Mouse (Mus musculus): ENCODE measurements at regions not wholly inside any gene's neighbourhood (a gene's known extent, or its start where the extent isn't known, plus 50 kb on each side); places are given as distances from the start of the nearest gene placed in this dataset.

DNA sequence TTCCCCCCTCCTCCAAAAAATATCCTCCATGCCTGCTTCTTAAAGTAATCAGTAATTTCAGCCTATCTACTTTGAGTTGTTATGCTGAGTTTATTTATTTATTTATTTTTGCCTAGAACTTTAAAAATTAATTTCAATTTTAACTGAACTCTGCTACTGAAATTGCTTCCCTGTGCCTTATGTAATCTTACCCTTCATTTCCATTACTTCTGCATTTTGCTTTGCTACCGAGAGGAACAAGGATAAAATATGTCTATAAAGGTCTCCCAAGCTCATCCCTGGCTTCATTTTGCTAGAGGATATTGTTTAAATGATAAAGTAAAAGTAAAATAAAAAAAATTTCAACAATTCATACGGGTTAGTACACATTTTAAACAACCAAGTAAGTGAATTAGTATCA, 216.3 kb downstream of the Kcnj2 start:
- H3K9ac ChIP-seq, result no peak overlapping the region
- H3K4me1 ChIP-seq, result peaks cover 6% of the 10 kb centered on the region; the same call in 1 of the 2 replicates
- H3K27me3 ChIP-seq, result peaks cover 5% of the 10 kb centered on the region; the same call in 1 of the 2 replicates
- H3K27ac ChIP-seq, result no peak overlapping the region
- WGBS, result 73% methylated on average over 2 of the region's 2 CpGs
- no peaks in the 10 kb centered on the region for H3K36me3 ChIP-seq (replicated peaks)
- no peaks in the 10 kb centered on the region for H3K9me3 ChIP-seq
- H3K4me2 ChIP-seq, result no peak overlapping the region
- no peak overlapping the region for H3K4me3 ChIP-seq (replicated peaks)
- no peak for ATAC-seq (ENCODE audit: low FRiP score)

DNA sequence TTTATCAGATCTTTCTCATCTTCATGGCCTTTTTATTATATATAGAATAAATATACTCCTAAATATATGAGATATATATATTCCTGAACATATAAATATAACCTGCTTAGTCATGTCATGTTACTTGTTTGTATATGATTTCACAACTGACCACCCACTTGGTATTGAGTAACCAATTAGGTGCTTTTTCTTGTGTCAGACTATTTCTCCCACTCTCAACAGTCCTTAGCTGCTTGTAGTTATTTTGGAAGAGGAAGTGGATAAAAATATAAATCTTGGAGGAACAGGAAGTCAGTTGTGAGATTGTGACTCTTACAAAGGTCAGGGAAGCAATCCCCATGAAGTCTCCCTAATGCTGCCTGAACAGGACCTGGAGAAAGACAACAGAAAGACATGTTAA, 224.6 kb downstream of the Kcnj2 start:
- Histone ChIP-seq H3K27ac (no peak overlapping the region), H3K9ac (no peak overlapping the region)
- no peak for ATAC-seq (ENCODE audit: low FRiP score)

DNA sequence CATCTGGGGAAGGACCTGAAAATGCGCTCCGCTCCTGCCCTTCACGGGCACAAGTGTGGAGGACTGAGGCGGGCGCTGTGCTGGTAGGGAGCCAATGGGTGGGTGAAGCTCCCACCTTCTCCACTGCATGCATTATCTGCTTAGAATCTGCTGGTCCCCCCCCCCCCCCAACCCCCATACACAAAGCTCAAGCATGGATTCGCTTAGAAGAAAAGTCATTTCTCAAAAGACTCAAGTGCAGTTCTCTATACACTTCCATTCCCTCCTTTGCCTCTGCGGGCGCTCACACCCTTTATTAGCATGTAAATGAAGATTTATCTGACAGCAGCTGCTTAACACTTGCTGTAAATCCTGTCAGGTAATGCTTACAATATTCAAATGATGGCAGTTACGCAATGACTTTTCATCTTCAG, 230.4 kb downstream of the Kcnj2 start:
- WGBS, result 13% methylated on average over 9 of the region's 9 CpGs
- ATAC-seq (ENCODE audit: low FRiP score), result peak; percentile 58
- Histone ChIP-seq H3K4me1 (peaks cover 7% of the 10 kb centered on the region), H3K9me3 (no peaks in the 10 kb centered on the region), H3K27me3 (no peaks in the 10 kb centered on the region), H3K4me3 (replicated peaks) (peak overlapping the region; percentile 7; the same call in 1 of the 2 replicates), H3K27ac (no peak overlapping the region), H3K9ac (no peak overlapping the region), H3K36me3 (replicated peaks) (no peaks in the 10 kb centered on the region), H3K4me2 (peak overlapping the region; percentile 37)

More for the DNA sequence above, 224.6 kb downstream of the Kcnj2 start:
- Histone ChIP-seq H3K36me3 (replicated peaks) (no peaks in the 10 kb centered on the region), H3K4me2 (no peak overlapping the region), H3K4me1 (no peaks in the 10 kb centered on the region), H3K4me3 (replicated peaks) (no peak overlapping the region), H3K27me3 (no peaks in the 10 kb centered on the region), H3K9me3 (no peaks in the 10 kb centered on the region)

DNA sequence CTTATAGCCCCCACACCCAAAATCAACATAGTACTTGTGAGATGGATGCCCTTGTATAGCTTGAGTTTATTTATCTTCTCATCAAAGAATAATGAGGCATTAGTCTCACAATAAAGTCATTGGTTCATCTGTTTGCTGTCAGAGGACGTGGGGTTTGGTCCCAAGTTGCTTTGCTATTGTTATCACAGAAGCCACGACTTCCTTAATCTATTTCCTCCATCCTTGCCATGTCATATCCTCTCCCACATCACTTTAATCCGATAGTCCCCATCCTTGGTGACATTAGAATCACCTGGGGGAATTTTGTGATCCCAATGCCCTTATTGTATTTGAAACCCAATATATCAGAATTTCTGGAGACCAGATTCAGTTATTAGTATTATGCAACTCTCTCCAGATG, 246.8 kb downstream of the Kcnj2 start:
- H3K27me3 ChIP-seq, result no peaks in the 10 kb centered on the region

DNA sequence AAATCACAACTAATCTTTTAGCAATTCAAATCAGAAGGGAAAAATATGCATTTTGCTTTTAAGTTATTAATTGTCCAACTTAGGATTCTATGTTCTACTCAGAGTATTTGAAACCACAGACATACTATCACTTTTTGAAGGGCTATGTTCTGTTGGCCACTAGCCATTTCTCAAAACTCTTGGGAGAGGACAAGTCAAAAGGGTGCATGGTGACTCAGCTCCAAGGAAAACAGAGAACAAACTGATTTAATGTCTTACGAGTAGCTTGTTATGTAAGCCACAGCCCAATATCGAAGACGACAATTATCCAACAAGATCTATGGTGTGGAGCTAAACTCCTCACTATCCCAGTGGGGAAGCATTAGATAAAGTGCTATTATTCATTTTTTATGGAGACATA, 247.6 kb downstream of the Kcnj2 start:
- Histone ChIP-seq H3K27ac (no peak overlapping the region), H3K36me3 (replicated peaks) (no peaks in the 10 kb centered on the region), H3K9ac (no peak overlapping the region), H3K27me3 (no peaks in the 10 kb centered on the region), H3K9me3 (no peaks in the 10 kb centered on the region), H3K4me3 (replicated peaks) (no peak overlapping the region), H3K4me1 (0 out of 2 replicates have a peak, but pooled peaks cover 3% of the 10 kb centered on the region), H3K4me2 (no peak overlapping the region)
- WGBS, result 89% methylated on average over 3 of the region's 3 CpGs
- ATAC-seq (ENCODE audit: low FRiP score), result no peak

More for the DNA sequence above, 246.8 kb downstream of the Kcnj2 start:
- ATAC-seq (ENCODE audit: low FRiP score), result no peak
- no peak overlapping the region for H3K4me3 ChIP-seq (replicated peaks)
- H3K4me1 ChIP-seq, result 0 out of 2 replicates have a peak, but pooled peaks cover 3% of the 10 kb centered on the region
- H3K9ac ChIP-seq, result no peak overlapping the region
- 73% methylated on average over 3 of the region's 3 CpGs for WGBS
- no peaks in the 10 kb centered on the region for H3K36me3 ChIP-seq (replicated peaks)
- no peak overlapping the region for H3K27ac ChIP-seq
- no peaks in the 10 kb centered on the region for H3K9me3 ChIP-seq
- H3K4me2 ChIP-seq, result no peak overlapping the region

DNA sequence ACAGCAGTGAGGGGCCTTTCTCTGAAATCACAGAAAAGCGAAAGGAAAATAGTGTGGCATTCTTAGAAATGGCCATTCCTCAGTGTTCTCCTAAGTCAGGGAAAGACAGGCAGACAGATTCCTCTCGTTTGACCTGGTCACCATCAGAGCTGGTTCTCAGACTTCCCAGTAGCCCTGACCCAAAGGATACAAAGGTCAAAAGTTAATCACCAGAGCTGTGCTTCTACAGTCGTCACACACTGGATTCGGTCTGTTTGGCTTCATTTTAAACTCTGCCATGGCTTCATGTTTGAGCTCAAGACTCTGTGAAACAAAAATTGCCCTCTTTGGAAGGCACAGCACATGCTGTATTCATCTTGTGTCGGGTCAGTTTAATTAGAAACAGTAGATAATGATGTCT, 255.6 kb downstream of the Kcnj2 start:
- no peak for ATAC-seq (ENCODE audit: low FRiP score)
- H3K9ac ChIP-seq, result no peak overlapping the region
- H3K4me1 ChIP-seq, result 0 out of 2 replicates have a peak, but pooled peaks cover 3% of the 10 kb centered on the region
- H3K27ac ChIP-seq, result no peak overlapping the region
- H3K27me3 ChIP-seq, result no peaks in the 10 kb centered on the region
- no peaks in the 10 kb centered on the region for H3K9me3 ChIP-seq
- H3K36me3 ChIP-seq (replicated peaks), result no peaks in the 10 kb centered on the region
- no peak overlapping the region for H3K4me3 ChIP-seq (replicated peaks)
- no peak overlapping the region for H3K4me2 ChIP-seq
- 73% methylated on average over 5 of the region's 5 CpGs for WGBS

DNA sequence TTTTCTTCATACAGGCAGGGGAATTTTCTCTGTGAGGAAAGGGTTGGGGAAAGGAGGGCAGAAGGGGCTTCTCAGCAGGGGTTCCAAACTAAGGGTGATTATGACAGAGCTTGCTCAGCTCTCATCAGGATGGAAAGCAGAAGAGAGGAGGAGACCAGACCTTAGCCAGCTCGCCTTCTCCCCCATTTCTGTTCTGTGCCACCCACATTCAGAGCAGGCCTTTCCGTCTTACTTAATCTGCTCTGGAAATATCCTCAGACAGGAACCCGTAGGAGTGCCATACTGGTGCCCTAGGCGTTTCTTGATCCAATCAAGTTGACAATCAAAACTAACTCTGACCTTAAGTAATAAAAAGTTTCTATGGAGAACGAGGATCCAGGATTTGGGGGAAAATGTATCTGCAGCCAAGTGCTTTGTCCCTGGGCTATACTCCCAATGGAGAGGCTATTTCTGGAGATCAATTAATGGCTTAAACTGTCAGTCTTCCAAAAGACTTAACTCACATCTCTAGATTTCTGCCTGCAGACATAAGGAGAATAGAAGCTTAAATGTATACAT, 258.6 kb downstream of the Kcnj2 start:
- no peak overlapping the region for H3K4me3 ChIP-seq (replicated peaks)
- no peaks in the 10 kb centered on the region for H3K4me1 ChIP-seq
- H3K4me2 ChIP-seq, result no peak overlapping the region
- no peaks in the 10 kb centered on the region for H3K27me3 ChIP-seq
- ATAC-seq (ENCODE audit: low FRiP score), result no peak
- WGBS, result 75% methylated on average over 5 of the region's 5 CpGs
- no peaks in the 10 kb centered on the region for H3K36me3 ChIP-seq (replicated peaks)
- no peak overlapping the region for H3K9ac ChIP-seq
- H3K9me3 ChIP-seq, result no peaks in the 10 kb centered on the region
- H3K27ac ChIP-seq, result no peak overlapping the region

DNA sequence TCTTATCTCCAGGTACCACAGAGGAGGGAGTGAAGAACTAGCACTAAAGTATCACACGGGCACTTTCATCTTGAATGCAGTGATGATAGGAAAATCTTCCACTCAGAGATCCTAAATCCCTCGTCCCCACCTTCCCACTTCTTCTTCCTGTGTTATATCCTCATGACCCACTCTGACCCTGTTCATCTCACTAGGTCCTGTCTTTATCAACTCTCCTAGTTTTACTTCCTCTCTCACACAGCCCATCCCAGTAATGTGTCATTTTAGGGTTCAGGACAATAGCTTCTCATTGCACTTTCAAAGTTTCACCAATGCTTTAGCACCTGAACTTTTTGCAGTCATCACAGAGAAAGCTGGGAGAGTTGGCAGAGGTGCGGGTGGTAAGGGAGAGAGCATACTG, 261.0 kb downstream of the Kcnj2 start:
- WGBS, result 91% methylated on average over 3 of the region's 3 CpGs
- no peak for ATAC-seq (ENCODE audit: low FRiP score)

DNA sequence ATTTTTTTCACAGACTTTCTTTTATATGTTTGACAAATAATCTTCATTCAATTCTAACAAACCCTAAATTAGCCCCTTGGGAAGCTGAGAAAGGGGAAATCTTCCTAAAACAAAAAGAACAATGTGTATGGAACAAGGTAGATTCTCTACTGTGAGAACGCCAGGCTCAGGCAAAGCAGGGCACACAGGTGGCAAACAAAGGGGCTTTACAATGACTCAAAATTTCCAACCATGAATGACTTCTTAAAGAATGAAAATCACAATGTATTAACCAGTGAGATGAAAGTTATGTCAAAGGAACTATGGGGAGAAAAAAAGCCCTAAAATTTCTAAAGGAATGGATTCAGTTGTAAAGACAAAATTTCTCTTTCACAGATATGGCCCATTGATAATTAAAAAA, 262.3 kb downstream of the Kcnj2 start:
- Histone ChIP-seq H3K4me2 (no peak overlapping the region), H3K36me3 (replicated peaks) (no peaks in the 10 kb centered on the region), H3K27me3 (no peaks in the 10 kb centered on the region), H3K27ac (no peak overlapping the region), H3K9me3 (no peaks in the 10 kb centered on the region), H3K4me3 (replicated peaks) (no peak overlapping the region), H3K9ac (no peak overlapping the region), H3K4me1 (no peaks in the 10 kb centered on the region)
- WGBS, result 38% methylated on average over 1 of the region's 1 CpGs
- no peak for ATAC-seq (ENCODE audit: low FRiP score)

More for the DNA sequence above, 261.0 kb downstream of the Kcnj2 start:
- no peaks in the 10 kb centered on the region for H3K36me3 ChIP-seq (replicated peaks)
- H3K4me3 ChIP-seq (replicated peaks), result no peak overlapping the region
- H3K9ac ChIP-seq, result no peak overlapping the region
- H3K9me3 ChIP-seq, result no peaks in the 10 kb centered on the region
- H3K4me1 ChIP-seq, result no peaks in the 10 kb centered on the region
- no peaks in the 10 kb centered on the region for H3K27me3 ChIP-seq
- no peak overlapping the region for H3K27ac ChIP-seq
- no peak overlapping the region for H3K4me2 ChIP-seq

DNA sequence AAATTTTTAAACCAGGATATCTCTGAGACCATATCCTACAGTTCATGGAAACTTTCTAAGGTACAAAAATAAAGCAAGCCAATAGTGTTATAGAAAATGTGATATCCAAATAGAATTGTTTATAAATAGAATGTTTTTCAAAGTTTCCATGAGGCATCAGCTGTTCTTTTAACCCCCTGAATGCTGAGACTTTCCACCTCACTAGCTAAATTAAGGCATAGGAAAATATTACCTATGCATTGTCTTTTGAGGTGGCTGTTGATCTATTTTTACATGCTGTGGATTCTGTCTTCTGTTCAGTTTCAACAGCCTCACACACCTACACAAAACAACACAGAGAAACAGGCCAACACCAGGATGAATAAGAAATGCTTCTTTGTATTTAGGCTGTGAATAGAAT, 265.6 kb downstream of the Kcnj2 start:
- Histone ChIP-seq H3K9ac (no peak overlapping the region), H3K27me3 (no peaks in the 10 kb centered on the region), H3K4me1 (no peaks in the 10 kb centered on the region), H3K9me3 (no peaks in the 10 kb centered on the region), H3K27ac (no peak overlapping the region), H3K4me2 (no peak overlapping the region), H3K36me3 (replicated peaks) (no peaks in the 10 kb centered on the region), H3K4me3 (replicated peaks) (no peak overlapping the region)
- ATAC-seq (ENCODE audit: low FRiP score), result no peak

DNA sequence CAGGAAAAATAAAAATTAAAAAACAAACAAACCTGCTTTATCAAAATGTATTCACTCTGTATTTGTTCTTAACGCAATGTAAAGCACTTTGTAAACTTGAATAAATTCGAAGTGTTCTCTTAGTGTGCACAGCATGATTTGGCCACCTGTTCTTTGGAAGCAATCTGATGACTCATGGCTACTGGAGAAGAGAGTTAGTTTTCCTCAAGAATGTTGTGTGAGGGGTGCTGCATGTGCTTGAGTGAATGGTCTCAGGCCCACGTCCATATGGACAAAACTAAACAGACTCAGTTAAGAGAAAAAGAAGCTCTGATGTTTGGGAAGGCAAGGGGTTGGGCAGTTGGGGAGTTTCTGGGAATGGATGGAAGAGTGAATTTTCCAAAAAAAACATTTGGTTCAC, 267.1 kb downstream of the Kcnj2 start:
- H3K4me3 ChIP-seq (replicated peaks), result no peak overlapping the region
- H3K36me3 ChIP-seq (replicated peaks), result no peaks in the 10 kb centered on the region
- no peak overlapping the region for H3K27ac ChIP-seq
- WGBS, result 71% methylated on average over 3 of the region's 3 CpGs
- H3K9me3 ChIP-seq, result no peaks in the 10 kb centered on the region
- no peaks in the 10 kb centered on the region for H3K27me3 ChIP-seq
- no peaks in the 10 kb centered on the region for H3K4me1 ChIP-seq
- ATAC-seq (ENCODE audit: low FRiP score), result no peak
- H3K9ac ChIP-seq, result no peak overlapping the region
- H3K4me2 ChIP-seq, result no peak overlapping the region

DNA sequence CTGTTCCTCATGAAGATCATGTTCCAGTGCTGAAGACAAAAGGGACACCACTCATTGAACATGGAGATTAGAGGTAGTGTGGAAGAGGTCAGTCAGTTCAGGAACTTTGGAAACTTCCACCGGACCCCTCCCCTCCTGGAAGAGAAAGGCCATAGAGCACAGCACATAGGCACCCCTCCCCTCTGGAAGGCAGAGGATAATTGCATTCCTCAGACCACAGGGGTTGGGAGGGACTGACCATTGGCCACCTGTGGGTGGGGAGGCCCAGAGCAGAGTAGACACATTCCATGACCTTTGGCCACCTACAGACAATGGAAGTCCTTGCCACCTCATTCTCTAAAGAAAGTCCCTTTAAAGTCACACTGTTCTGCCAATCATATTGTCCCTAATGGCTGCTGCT, 281.6 kb downstream of the Kcnj2 start:
- Histone ChIP-seq H3K27me3 (no peaks in the 10 kb centered on the region), H3K9me3 (no peaks in the 10 kb centered on the region), H3K4me2 (no peak overlapping the region), H3K9ac (no peak overlapping the region), H3K4me3 (replicated peaks) (no peak overlapping the region), H3K36me3 (replicated peaks) (no peaks in the 10 kb centered on the region), H3K27ac (no peak overlapping the region), H3K4me1 (no peaks in the 10 kb centered on the region)
- 11% methylated on average over 1 of the region's 1 CpGs for WGBS
- no peak for ATAC-seq (ENCODE audit: low FRiP score)

DNA sequence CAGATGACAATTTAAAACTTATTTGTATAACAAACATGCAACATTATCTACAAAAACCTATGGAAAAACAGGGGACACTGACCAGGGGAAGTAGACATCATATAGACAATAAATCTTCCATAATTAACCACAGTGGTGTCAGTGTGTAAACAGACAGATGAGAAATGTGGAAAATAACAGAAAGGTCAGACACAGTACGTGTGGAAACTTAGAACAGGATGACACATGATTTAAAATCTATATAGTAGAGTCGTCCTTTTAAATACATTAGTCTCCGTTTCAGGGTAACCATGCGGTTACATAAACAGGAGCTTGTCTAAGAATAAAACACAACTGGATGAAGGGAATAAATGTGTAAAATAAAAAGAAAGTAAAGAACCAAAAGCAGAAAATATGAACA, 284.1 kb downstream of the Kcnj2 start:
- no peak overlapping the region for H3K9ac ChIP-seq
- no peak overlapping the region for H3K4me2 ChIP-seq
- H3K9me3 ChIP-seq, result no peaks in the 10 kb centered on the region
- no peaks in the 10 kb centered on the region for H3K4me1 ChIP-seq
- no peaks in the 10 kb centered on the region for H3K27me3 ChIP-seq
- WGBS, result 86% methylated on average over 4 of the region's 4 CpGs
- H3K27ac ChIP-seq, result no peak overlapping the region
- H3K4me3 ChIP-seq (replicated peaks), result no peak overlapping the region
- no peak for ATAC-seq (ENCODE audit: low FRiP score)
- no peaks in the 10 kb centered on the region for H3K36me3 ChIP-seq (replicated peaks)

All from forebrain, embryonic 12.5 days (tissue).